Mouse (Mus musculus): ENCODE results near the gene Fbxl15.

Fbxl15 gene

DNA sequence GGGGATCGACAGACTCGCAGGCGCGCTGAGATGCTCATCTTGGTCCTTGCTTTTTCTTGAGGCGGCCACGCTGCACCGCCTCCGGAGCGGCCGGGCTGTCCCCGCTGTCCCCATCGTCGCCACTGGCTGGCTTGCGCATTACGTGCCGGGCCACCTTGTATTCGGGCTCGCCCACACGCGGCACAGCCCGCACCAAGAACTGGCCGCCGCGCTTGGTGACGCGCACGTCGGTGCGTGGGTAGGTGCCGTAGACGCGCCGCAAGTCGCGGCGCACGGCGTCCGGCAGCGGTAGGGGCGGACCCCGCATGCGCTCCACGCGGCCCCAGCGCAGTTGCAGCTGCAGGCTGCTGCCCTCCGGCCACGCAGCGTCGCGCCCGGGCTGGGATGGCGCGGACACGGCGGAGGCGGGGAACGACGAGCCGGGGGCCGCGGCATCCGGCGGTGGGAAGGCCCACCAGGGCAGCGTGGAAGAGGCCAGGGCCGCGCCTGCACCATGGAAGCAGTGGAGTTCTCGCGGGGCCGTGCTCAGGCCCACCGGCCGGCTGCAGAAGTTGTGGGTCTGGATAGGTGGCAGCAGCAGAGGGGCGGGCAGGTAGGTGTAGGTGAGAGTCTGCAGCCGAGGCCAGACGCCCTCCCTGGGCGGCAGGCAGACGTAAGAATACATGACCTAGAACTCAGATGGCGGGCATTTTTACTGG is 20.9 kb downstream of the Fbxl15 start:
- DNase-seq, result peak; percentile 92 to 93

DNA sequence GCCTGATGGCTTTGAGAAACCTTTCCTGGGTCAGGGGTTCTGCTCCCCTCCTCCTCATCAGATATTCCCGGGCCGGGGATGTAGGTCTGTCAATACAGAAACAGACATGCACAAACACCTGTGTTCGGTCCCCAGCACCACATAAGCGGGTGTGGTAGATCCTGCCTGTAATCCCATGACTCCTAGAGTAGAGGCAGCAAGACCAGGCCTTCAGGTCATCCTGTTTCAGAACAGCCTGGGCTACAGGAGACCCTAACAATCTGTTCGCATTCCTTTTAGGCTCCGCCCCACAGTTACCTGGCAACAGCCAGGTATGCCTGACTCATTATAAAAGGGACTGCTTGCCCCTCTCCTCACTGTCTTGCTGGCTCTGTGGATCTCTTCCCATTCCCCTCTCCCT is 21.6 kb downstream of the Fbxl15 start:
- DNase-seq, result peak in 1 of 2 experiments; percentile 18

GRCm38 (mm10) chr19:46350168-46350932 is 22.4 kb downstream of the Fbxl15 start, which contains the start of gene 2310034G01Rik:
TSS of gene 2310034G01Rik (minus strand) at chr19:46350302.
- DNase-seq, result peak; percentile 55 to 64

DNA sequence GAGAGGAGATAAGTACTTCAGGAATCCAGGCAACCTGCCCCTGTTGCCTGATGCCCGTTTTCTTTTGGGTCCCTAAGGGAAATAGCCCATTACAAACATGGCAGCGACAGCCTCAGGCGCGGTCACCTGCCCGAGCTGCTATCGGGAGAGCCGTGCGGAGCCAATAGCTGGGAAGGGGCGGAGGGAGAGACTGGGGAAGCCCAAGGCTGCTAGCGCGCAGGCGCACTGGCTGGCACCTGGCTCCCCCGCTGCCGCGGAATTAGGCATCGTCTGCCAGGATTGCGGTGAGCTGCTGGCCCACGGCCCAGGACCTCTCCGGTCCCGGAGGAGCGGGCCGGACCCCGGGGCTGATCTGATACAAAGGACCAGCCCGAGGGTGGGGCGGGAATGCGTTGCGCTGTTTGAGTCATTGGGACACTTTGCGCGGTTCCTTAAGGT is 28.7 kb downstream of the Fbxl15 start:
- peak; percentile 94 to 97 for DNase-seq

GRCm38 (mm10) chr19:46357344-46358280 is 29.6 kb downstream of the Fbxl15 start:
- DNase-seq, result no peak

GRCm38 (mm10) chr19:46358381-46358780 is 30.4 kb downstream of the Fbxl15 start:
- no peak for DNase-seq

GRCm38 (mm10) chr19:46362104-46362503 is 34.1 kb downstream of the Fbxl15 start:
- DNase-seq, result no peak

GRCm38 (mm10) chr19:46363294-46364009 is 35.5 kb downstream of the Fbxl15 start:
- no peak for DNase-seq

DNA sequence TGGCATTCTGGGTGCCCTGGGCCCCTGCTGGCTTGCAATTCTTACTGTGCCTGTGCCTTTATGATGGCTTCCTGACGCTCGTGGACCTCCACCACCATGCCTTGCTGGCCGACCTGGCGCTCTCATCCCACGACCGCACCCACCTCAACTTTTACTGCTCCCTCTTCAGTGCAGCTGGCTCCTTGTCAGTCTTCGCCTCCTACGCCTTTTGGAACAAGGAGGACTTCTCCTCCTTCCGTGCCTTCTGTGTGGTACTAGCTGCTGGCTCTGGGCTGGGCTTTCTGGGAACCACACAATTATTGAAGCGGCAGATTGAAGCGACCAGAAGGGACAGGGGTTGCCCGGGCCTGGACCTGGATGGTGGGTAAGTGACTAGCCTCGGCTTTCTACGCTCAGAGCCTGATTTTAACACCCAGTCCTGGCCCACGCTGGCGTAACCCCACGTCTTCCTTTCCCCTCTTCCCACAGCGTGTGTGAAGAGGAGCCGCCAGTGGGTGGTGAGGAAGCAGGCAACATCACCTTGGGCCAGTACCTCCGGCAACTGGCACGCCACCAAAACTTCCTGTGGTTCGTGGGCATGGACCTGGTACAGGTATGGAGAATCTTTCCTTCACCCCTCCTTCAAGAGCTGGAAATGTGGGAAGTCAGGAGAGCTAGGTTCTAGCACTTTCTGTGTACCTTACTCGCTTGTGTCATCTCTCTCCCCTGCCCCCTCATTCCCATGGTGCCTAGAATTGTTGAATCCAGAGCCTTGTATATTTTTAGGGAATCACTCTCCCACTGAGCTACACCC is 40.0 kb downstream of the Fbxl15 start:
- peak in 1 of 2 experiments; percentile 34 for DNase-seq

DNA sequence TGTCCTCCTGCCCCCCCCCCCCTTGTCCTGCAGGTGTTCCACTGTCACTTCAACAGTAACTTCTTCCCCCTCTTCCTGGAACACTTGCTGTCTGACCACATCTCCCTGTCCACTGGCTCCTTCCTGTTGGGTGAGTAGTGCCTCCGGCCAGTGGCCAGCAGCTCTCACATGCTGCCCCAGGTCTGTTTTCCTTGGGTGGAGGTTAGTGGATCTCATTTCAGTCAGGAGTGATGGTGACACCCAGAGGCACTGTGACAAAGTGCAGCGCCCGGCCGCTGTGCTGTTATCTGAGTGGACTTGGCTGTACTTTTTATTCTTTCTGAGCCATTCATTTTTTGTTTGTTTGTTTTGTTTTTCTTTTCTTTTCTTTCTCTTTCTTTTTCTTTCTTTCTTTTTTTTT is 41.2 kb downstream of the Fbxl15 start:
- peak; percentile 72 to 80 for DNase-seq

GRCm38 (mm10) chr19:46374477-46375088 is 46.6 kb downstream of the Fbxl15 start:
- DNase-seq, result peak; percentile 26 to 38

DNA sequence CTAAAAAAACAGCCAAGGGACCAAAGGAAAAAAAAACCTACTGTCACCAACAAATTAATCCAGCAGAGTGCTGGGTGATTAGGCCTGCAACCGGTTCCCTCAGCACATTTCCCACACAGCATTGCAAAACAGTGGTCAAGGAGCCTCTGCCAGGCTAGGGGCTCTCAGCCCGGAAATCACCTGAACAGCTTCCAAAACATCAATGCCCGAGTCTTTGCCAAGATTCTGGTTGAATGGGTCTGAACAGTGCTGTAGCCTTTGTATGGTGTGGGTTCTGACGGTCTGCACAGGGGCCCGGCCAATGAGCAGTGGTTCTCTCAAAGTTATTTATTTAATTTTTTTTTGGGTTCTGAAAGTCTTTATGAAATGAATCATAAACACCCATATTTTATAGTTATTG is 47.5 kb downstream of the Fbxl15 start:
- DNase-seq, result no peak

DNA sequence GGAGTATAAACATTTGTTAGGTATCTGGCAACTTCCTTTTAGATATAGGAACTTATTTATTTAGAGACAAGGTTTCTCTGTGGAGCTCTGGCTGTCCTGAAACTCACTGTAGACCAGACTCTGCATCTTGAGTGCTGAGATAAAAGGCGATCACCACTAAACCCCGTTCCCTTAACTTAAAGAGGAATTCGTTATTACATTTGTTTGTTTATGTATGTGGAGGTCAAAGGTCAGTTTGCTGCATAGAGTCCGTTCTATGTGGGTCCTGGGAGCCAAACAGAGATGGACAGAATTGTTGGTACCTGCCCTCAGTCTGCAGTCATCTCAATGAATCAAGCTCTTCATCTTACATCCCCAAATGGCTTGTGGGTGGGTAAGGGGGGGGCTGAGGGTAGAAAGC is 47.9 kb downstream of the Fbxl15 start:
- no peak for DNase-seq
